Mouse (Mus musculus): ENCODE data around the gene P4htm.

The P4htm gene

DNA sequence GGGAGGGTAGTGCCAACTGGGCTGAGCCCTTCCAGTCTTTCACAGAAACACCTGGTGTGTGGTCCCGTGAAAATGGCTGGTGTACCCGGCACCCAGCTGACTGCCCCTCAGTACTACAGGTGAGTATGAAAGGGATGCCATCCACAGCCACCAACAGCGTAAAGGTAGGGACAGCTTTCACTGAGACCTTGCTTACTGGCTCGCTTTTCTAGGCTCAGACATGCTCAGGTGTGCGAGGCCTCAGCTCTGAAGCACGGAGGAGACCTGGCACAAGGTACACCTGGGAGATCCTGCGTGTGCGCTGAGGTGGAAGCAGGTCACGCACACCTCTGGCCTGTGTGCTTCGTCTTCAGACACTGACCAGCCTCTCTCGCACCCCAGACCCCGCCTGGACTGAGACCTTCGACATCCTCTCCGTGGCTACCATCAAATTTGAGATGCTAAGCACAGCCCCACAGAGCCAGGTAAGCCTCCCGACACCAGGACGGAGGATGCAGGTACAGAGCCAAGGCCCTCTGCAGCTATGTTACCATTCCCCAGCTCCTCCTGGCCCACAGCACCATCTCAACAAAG, 26.0 kb downstream of the P4htm start:
- no peak for DNase-seq (ENCODE audit: low read depth, low spot score)
- Histone ChIP-seq H3K27me3 (ENCODE audit: control insufficient read depth, insufficient read depth, low read length, poor library complexity, severe bottlenecking) (no peaks in the 10 kb centered on the region), H3K36me3 (ENCODE audit: control insufficient read depth, insufficient read depth, low read length, poor library complexity, severe bottlenecking) (peaks cover 7% of the 10 kb centered on the region)

DNA sequence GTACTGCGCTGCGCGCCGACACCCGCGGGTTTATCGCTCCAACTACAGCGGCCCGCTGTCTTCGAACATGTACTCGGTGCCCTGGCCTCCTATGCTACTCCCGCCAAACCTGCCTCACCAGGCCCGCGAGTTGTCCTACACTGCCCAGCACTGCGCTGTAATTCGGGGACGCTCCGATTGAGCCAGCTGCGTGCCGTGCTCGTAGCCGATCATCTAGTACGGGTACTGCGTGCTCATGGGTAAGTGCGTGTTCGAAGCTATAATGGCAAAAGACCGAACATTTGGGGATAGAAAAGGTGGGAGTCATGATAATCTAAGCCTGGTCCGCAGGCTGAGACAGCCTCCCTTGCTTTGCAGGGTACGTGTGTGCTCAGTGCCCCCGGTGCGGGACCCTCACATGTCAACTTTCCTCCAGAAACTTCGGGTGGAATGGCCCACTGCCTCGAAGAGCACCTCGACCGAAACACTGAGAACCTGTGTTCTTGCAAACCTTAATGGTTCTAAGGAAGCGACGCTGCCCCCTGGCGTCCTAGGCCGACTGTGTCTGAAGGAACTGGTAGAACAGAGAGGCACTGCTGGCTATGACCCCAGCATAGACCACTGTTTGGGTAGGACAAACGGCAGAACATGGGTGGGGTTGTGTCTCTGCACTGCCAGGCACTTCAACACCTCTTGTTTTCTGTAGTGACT, 27.1 kb downstream of the P4htm start:
- peak; percentile 89 for DNase-seq (ENCODE audit: low read depth, low spot score)
- Histone ChIP-seq H3K36me3 (ENCODE audit: control insufficient read depth, insufficient read depth, low read length, poor library complexity, severe bottlenecking) (peaks cover 7% of the 10 kb centered on the region), H3K27me3 (ENCODE audit: control insufficient read depth, insufficient read depth, low read length, poor library complexity, severe bottlenecking) (no peaks in the 10 kb centered on the region)

DNA sequence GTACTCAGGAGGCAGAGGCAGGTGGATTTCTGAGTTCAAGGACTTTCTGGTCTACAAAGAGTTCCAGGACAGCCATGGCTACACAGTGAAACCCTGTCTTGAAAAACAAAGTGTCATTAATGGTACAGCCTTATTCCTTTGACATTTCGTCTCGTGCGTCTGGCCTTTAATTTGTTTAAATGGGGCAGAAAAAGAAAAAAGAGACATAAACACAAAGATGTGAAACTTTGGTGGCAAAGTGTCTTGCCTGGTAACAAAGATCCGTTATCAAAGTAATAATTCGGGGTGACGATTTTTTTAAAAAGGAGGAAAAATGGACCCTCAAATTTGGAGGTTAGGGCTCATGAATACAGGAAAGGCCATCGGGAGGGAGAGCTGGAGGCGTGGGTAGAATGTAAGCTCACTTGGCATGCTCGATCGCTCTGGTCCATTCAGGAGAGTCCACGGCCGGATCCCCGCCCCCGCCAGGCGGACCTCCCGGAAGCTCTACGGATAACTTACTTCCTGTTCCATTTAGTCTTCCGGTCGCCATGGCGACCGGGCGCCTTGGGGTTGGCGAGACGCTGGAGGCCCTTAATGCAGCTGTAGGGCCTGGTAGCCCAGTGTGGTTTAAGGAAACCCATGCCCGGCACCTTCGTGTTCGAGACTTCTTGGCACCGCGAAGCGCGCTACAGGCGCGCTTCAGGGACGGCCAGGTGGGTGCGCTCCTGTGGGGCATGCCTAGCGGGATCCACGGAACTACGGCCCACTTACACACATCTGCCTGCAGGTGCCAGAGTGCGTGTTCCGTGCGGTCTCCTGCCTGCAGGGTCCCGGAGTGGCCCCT, 27.9 kb downstream of the P4htm start, which contains the start of gene Dalrd3:
TSS of gene Dalrd3 (plus strand) at position 506 of the 826 bp plus-strand sequence.
- Histone ChIP-seq H3K36me3 (ENCODE audit: control insufficient read depth, insufficient read depth, low read length, poor library complexity, severe bottlenecking) (peaks cover 7% of the 10 kb centered on the region), H3K27me3 (ENCODE audit: control insufficient read depth, insufficient read depth, low read length, poor library complexity, severe bottlenecking) (no peaks in the 10 kb centered on the region)
- DNase-seq (ENCODE audit: low read depth, low spot score), result peak; percentile 92

DNA sequence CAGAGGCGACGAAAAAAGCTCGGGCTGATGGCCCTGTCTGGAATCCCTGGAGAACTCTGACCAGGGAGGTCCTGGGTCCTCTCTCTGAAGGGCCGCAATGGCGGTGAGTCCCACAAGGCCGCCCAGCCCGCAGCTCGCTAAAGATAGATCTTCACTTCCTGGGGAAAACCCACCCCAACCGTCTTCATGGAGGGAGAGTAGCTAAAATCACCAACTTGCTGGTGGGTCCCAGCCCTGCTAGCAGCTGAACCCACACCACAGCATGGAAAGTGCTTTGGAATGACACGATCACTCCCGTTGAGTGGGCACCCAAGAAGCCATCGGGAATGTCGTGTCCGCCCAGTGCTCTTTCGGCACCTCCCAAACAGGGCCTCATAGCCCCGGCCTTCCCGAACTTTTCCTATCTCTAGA, 29.0 kb downstream of the P4htm start:
- peak; percentile 31 for DNase-seq (ENCODE audit: low read depth, low spot score)
- Histone ChIP-seq H3K27me3 (ENCODE audit: control insufficient read depth, insufficient read depth, low read length, poor library complexity, severe bottlenecking) (no peaks in the 10 kb centered on the region), H3K36me3 (ENCODE audit: control insufficient read depth, insufficient read depth, low read length, poor library complexity, severe bottlenecking) (peaks cover 9% of the 10 kb centered on the region)

DNA sequence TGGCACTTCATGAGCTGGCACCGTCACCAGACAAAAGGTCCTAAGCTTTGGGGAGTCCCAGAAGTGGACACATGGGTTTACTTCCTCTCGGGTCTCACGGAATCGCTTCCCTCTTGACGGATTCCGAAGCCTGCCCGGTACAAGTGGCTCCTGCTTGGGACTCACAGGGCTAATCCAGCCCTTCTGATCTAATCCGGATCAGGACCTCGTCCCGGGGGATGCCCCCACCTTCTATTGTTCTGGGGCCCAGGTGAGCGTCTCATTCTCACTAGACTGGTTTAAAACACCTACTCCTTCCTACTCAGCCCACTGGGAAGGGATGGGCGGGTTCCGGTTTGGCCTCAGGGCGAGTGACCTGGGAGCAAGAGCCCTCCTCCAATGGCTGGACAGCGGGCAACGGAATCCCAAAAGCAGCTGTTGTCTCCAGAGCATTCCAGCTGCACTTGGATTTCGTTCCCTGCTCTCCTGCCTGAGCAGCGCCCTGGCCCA, 29.5 kb downstream of the P4htm start:
- peak; percentile 37 for DNase-seq (ENCODE audit: low read depth, low spot score)
- Histone ChIP-seq H3K36me3 (ENCODE audit: control insufficient read depth, insufficient read depth, low read length, poor library complexity, severe bottlenecking) (peaks cover 9% of the 10 kb centered on the region), H3K27me3 (ENCODE audit: control insufficient read depth, insufficient read depth, low read length, poor library complexity, severe bottlenecking) (no peaks in the 10 kb centered on the region)

DNA sequence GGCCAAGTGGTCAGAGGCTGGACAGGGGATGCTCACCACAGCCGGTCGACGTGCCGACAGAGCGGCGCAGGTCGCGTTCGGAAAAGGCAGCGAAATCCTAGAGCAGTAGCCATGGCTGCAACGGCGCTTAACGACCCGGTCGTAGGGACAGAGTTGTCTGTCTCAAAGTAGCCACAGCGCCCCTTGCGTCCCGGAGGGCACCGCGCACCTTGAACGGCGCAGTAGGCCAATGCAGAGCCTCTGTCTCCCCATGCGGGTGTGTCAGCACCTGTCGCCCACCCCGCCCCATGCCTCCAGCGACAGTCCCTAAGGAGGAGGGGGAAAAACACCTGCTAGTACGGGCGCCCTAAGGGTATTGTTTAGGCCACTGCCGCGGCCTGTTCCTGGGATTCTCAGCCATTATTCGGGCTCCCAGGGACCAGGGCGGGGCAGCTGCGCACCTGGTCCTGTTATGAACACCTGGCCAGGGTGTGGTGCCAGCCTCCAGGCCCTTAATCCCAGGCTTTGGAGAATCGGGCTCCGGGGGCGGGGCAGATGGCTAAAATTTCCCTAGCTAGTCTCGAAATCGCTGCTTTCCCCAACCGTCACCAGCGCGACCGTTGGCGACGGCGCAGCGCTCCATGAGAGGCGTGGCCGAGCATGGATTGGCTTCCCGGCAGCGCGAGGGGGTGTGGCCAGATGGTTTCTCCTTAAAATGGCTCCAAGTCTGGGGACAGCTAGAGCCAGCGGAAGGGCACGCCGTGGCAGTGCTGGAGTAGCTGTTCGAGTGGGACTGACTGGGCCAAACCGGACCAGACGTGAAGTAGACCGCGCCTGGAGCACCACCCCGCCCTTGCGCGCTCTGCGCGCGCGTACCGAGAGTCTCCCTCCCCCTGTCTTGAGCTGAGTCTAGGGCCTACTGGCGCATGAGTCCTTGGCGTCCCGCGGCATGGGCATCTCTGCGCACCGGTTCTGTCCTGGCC, 30.4 kb downstream of the P4htm start, which contains the start of gene Ndufaf3:
TSS of gene Ndufaf3 (minus strand) at position 620 of the 962 bp plus-strand sequence.
- Histone ChIP-seq H3K36me3 (ENCODE audit: control insufficient read depth, insufficient read depth, low read length, poor library complexity, severe bottlenecking) (peaks cover 6% of the 10 kb centered on the region), H3K27me3 (ENCODE audit: control insufficient read depth, insufficient read depth, low read length, poor library complexity, severe bottlenecking) (no peaks in the 10 kb centered on the region)
- peak; percentile 96 for DNase-seq (ENCODE audit: low read depth, low spot score)

DNA sequence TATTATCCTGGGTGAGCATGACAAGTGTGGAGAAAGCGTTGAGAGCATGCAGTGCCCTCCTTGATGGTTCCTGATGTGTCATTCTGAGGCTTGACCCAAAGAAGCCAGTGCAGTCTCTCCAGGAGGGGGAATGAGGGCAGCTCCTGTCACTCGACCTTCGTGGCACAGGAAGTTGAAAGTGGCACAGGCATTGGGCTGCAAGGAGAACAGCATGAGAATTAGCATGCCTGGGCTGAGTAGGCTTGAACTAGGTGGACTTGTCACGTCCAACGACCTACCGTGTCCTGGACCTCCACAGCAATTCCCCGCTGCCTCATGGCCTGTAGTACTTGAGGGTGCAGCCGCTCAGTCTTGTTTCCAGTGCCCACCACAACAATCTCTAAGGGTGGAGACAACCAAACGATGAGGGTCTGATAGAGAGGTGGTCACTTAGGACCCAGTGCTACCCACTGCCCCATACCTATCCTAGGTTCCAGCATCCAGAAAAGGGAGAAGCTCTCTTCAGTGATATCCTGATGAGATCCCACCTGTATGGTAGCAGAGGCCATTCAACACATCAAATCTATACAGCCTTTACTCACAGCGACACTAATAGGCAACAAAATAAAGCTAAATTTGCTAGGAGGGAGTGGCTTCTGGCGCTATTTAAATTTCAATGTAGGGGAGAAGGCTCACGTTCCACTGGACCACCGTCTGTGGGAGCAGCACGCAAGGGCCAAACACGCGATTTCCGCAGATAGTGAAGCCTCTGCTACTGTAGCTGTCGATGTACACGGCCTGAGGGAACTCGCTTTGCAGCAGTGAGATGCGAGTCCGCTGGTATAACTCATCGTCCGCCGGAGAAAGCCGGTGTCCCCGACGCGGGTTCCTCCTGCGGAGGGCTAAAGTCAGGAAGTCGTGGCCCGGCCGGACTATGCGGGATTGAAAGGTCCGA, 31.3 kb downstream of the P4htm start:
- Histone ChIP-seq H3K36me3 (ENCODE audit: control insufficient read depth, insufficient read depth, low read length, poor library complexity, severe bottlenecking) (peaks cover 6% of the 10 kb centered on the region; the same call in 1 of the 2 replicates), H3K27me3 (ENCODE audit: control insufficient read depth, insufficient read depth, low read length, poor library complexity, severe bottlenecking) (no peaks in the 10 kb centered on the region)
- no peak for DNase-seq (ENCODE audit: low read depth, low spot score)

DNA sequence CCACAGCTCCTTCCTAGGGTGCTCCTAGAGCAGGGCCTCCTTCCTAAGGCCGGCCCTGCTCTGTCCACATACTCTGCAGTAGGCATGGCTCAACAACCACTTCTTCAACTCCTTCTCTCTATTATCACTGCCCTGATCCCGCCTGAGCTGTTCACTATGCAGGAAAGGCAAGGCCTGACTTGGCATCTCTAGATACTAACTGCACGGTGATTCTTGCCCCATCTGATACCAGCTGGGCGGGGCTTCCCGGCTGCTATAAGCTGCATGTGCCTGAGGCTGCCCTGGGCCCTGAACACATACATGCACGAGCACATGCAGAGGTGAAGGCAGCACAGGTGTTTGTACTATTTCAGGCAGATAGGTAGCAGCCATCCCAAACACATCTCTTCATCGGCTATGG, 33.3 kb downstream of the P4htm start:
- H3K27me3 ChIP-seq (ENCODE audit: control insufficient read depth, insufficient read depth, low read length, poor library complexity, severe bottlenecking), result no peaks in the 10 kb centered on the region

DNA sequence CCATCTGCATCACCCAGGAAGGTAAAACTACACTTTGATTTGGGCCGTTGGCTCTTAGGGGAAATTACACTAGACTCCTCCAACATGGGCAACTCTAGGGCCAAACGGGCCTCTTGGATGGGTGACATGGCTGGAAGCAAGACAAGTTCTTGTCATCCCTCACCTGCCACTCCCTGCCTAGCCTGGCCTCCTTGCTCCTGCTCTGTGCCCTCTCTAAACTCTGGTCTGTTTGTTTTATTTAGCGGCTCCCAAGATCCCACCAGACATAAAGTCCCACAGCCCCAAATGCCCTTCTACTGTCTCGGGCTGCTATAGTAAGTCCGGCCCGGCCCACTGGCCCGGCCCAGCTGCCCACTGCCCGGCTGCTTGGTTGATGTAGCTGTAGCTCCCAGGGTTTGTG, 33.8 kb downstream of the P4htm start:
- DNase-seq (ENCODE audit: low read depth, low spot score), result no peak
- peaks cover 11% of the 10 kb centered on the region; the same call in 1 of the 2 replicates for H3K36me3 ChIP-seq (ENCODE audit: control insufficient read depth, insufficient read depth, low read length, poor library complexity, severe bottlenecking)
- H3K27me3 ChIP-seq (ENCODE audit: control insufficient read depth, insufficient read depth, low read length, poor library complexity, severe bottlenecking), result no peaks in the 10 kb centered on the region

More for the DNA sequence above, 33.3 kb downstream of the P4htm start:
- no peak for DNase-seq (ENCODE audit: low read depth, low spot score)
- peaks cover 10% of the 10 kb centered on the region; the same call in 1 of the 2 replicates for H3K36me3 ChIP-seq (ENCODE audit: control insufficient read depth, insufficient read depth, low read length, poor library complexity, severe bottlenecking)

DNA sequence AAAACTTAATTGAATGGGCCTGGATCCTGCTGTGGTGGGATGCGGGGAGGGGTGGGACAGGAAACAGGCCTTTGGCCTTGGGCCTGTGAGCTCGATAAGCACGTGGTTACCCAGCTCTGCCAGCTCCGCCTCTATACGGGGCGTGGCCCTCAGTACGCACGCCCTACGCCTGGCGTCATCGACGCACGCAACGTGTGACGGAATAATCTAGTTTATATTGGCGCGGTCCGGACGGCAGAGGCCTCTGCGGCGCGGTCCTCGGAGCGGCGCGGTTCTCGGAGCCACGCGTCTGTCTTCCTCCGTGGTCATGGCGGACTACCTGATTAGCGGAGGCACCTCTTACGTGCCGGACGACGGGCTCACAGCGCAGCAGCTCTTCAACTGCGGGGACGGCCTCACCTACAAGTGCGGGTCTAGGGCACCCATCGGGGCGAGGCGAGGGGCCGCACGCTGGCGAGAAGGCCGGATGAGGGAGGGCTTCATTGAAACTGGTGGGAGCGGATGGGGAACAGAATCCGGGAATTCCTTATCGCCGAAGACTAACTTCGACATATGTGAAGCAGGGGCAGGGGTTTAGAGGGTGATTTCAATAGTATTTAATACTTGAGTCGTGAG, 37.1 kb downstream of the P4htm start, which contains the start of gene Impdh2:
TSS of gene Impdh2 (plus strand) at position 60 of the 615 bp plus-strand sequence.
- Histone ChIP-seq H3K27me3 (ENCODE audit: control insufficient read depth, insufficient read depth, low read length, poor library complexity, severe bottlenecking) (no peaks in the 10 kb centered on the region), H3K36me3 (ENCODE audit: control insufficient read depth, insufficient read depth, low read length, poor library complexity, severe bottlenecking) (peaks cover 23% of the 10 kb centered on the region)
- DNase-seq (ENCODE audit: low read depth, low spot score), result peak; percentile 98

DNA sequence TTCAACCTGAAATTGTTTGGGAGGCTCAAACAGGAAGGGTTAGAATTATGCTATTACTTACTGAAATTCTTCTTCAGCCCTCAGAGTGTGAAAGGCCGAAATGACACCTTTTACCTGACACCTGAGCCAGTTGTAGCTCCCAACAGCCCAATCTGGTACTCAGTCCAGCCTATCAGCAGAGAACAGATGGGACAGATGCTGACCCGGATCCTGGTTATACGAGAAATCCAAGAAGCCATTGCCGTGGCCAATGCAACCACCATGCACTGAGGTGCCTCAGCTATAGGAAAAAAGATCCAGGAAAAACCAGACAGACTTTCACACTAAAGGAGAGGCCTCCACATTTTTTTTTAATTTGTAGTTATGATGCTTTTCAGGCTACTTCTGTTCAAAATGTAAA, 38.3 kb downstream of the P4htm start:
- Histone ChIP-seq H3K27me3 (ENCODE audit: control insufficient read depth, insufficient read depth, low read length, poor library complexity, severe bottlenecking) (no peaks in the 10 kb centered on the region), H3K36me3 (ENCODE audit: control insufficient read depth, insufficient read depth, low read length, poor library complexity, severe bottlenecking) (peaks cover 24% of the 10 kb centered on the region)
- no peak for DNase-seq (ENCODE audit: low read depth, low spot score)

DNA sequence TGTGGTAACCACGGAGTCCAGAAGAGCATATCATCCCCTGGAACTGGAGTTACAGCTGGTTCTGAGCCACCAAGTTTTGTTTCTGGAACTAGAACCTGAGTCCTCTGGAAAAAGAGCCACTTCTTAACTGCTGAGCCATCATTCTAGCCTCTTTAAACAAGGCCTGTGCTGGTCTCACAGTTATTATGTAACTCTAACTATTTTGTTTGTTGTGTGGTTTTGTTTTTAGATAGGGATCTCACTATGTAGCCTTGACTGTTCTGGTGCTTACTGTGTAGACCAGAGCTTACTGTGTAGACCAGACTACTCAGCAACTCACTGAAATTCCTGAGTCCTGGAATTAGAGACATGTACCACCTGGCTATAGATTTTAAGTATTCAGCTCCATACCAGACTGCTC, 50.6 kb downstream of the P4htm start:
- no peak for DNase-seq (ENCODE audit: low read depth, low spot score)
- no peaks in the 10 kb centered on the region for H3K27me3 ChIP-seq (ENCODE audit: control insufficient read depth, insufficient read depth, low read length, poor library complexity, severe bottlenecking)

DNA sequence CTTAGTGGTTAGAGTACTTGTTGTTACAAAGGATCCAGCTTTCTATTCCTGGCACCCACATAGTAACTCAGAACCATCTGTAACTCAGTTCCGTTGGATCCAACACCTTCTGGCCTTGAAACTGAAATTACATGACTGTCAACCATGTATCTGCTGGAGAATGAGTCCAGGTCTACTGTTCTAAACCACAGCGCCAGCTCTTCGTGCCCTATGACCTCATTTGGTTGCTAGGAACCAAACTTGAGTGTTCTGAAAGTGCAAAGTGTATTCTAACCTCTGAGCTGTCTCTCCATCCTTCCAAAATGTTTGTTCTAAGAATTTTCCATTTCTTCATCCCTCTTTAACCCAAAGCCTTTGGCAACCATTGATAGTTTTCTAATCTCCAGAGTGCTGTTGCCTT, 51.5 kb downstream of the P4htm start:
- no peak for DNase-seq (ENCODE audit: low read depth, low spot score)
- peaks cover 32% of the 10 kb centered on the region for H3K36me3 ChIP-seq (ENCODE audit: control insufficient read depth, insufficient read depth, low read length, poor library complexity, severe bottlenecking)
- no peaks in the 10 kb centered on the region for H3K27me3 ChIP-seq (ENCODE audit: control insufficient read depth, insufficient read depth, low read length, poor library complexity, severe bottlenecking)

More for the DNA sequence above, 50.6 kb downstream of the P4htm start:
- peaks cover 28% of the 10 kb centered on the region for H3K36me3 ChIP-seq (ENCODE audit: control insufficient read depth, insufficient read depth, low read length, poor library complexity, severe bottlenecking)
